Mouse (Mus musculus) T-helper 2 cell (primary cell): ENCODE data around the gene Lexm.

Experiments
- in situ Hi-C: fragments of 300-600 bp; cut with MboI, MseI; formaldehyde crosslinking; loops from one replicate; pipeline ENCODE4 v1.15.1; 2025; ENCODE audit warnings: high pct_unique_total_duplicates

The Lexm gene

DNA sequence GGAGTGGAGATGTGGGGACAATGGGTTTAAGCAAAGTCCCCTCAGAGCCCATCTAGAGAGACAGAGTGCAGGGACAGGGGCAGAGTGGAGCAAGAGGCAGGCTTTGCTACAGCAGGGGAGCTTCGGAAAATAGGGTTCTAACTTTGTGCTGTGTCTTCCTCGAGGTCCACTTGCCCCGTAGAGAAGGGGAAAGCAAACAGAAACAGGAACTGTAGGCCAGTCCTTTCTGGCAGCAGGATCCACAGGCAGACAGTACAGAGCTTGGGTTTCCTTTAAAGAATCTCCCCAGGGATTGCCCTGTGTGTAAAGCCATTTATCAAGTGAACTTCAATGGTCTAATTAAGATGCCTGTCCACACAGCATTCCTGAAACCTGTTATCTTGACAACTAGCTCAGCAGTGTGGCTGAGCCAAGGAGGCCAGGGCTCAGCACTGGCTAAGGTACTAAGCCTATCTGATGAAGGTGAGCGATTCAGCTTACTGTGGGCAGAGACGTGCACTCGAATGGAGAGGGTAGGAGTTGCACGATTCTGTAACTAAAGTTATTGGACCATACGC lies 71.1 kb downstream of the Lexm start:
- in situ Hi-C loops, result no loop called here

DNA sequence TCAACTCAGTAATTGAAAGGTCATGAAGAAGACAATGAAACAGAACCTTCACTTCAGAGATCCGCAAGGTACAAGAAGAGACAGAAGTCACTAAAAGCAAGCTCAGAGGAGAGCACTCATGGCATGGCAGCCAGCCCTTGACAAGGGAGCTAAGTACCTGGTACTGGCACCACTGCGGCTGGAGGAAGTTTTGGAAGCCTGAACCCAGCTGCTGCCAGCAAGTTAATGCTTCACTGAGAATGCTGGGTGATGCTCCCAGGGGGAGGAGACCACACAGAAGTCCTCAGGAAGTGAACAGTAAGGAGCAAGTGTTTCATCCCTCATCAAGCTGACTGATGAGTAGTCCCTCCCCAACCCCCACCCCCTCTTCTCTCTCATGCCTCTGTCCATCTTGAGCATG lies 74.8 kb downstream of the Lexm start:
- in situ Hi-C loops, result no loop called here

DNA sequence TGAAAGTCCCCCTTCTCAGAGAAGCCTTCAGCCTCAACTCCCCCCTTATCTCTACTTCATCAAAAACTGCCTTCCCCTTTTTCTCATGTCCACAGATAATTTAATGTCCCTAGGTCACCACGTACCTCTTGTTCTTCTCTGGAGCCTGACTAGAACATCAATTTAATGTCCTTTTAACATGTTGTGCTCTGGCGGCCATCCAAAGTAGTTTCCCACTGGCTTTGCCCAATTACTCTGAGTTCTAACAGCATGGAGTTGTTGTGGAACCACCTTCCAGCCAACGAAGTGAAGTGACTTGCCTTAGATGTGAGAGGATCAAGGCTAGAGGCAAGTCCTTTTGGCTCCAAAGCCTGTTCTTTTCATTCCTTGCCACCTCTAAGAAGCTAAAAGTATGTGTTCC lies 75.5 kb downstream of the Lexm start:
- in situ Hi-C loops, result no loop called here
